Mouse (Mus musculus) liver, embryonic 14.5 days (tissue): ENCODE data around the gene Pdp2.

Experiments used
- CTCF ChIP-seq: IDR thresholded peaks from 2 replicates; pipeline ENCODE4 v1.5.1; 2016; ENCODE audit warnings: antibody characterized with exemption, low read depth, control low read depth
- EP300 ChIP-seq: IDR thresholded peaks from 2 replicates; pipeline ENCODE4 v1.6.1; 2016; ENCODE audit warnings: antibody characterized with exemption, low read depth

- no peak for TF ChIP-seq CTCF
- TF ChIP-seq EP300, result no peak
Observed at GRCm38 (mm10) chr8:104635004-104635710, 43.9 kb downstream of the Pdp2 start.
